Mouse (Mus musculus): ENCODE measurements around the gene Tmem121.

DNA sequence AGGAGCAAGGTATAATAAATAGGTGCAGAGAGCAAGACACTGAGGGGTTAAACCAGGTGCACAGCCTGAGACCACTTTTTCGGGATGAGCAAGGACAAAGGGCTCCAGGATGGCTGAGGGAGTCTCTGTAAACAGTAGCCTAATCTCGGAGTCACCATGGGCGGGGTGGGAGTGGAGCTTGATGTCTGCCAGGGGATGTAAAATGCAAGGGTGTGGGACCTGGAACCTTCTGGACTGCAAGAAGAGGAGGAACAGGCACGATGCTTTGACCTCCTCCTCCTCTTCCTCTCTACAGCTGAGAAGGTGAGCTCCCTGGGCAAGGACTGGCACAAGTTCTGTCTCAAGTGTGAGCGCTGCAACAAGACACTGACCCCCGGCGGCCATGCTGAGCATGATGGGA is 42.6 kb upstream of the Tmem121 start:
- TF ChIP-seq CTCF (IDR thresholded peaks at IDR 0.05) (peak; percentile 28), EP300 (IDR thresholded peaks at IDR 0.05) (no peak)
